Mouse (Mus musculus) limb, embryonic 14.5 days (tissue): ENCODE data around the gene Nxph2. TPM values are rescaled to one million over a fixed set of nuclear protein-coding genes. Genes with fewer than 3 reads are reported as not detected.
"Not testable (repeated sequence)": the region's sequence is repeated elsewhere in the genome, so short reads cannot be mapped to it uniquely, and the experiment has no call there.

Source experiments
- ATAC-seq: fragments of 200-750 bp; cut with Nextera tagmentation; 2 replicates; pipeline ENCODE4 v1.8.0; 2017; ENCODE audit warnings: low read depth, moderate number of reproducible peaks, moderate TSS enrichment; ENCODE audit not compliant: low FRiP score
- DNase-seq: peaks from one replicate; pipeline ENCODE4 v3.0.0-alpha.2; 2015; ENCODE audit warnings: low spot score
- H3K27ac ChIP-seq: fragments of 300-500 bp; sonication (generic); replicated peaks from 2 replicates; pipeline ENCODE4 v1.5.1; 2014; ENCODE audit warnings: low read depth, mild to moderate bottlenecking, low read length, moderate library complexity, mixed read lengths
- H3K27me3 ChIP-seq: fragments of 300-500 bp; sonication (generic); 2 replicates; pipeline ENCODE4 v1.6.1; 2014; ENCODE audit warnings: low read length, mixed read lengths; ENCODE audit not compliant: control insufficient read depth, insufficient read depth
- H3K36me3 ChIP-seq: fragments of 300-500 bp; sonication (generic); 2 replicates; pipeline ENCODE4 v1.6.1; 2014; ENCODE audit warnings: mild to moderate bottlenecking, low read length, moderate library complexity, mixed read lengths; ENCODE audit not compliant: control insufficient read depth, insufficient read depth
- H3K4me1 ChIP-seq: fragments of 300-500 bp; sonication (generic); 2 replicates; pipeline ENCODE4 v1.6.1; 2014; ENCODE audit warnings: antibody characterized with exemption, low read length, mixed read lengths; ENCODE audit not compliant: control insufficient read depth, insufficient read depth
- H3K4me2 ChIP-seq: fragments of 300-500 bp; sonication (generic); replicated peaks from 2 replicates; pipeline ENCODE4 v1.6.1; 2014; ENCODE audit warnings: low read depth, mild to moderate bottlenecking, low read length, moderate library complexity; ENCODE audit not compliant: severe bottlenecking
- H3K4me3 ChIP-seq: fragments of 300-500 bp; sonication (generic); replicated peaks from 2 replicates; pipeline ENCODE4 v1.5.1; 2014; ENCODE audit warnings: low read length
- H3K9ac ChIP-seq: fragments of 300-500 bp; sonication (generic); 2 replicates; pipeline ENCODE4 v1.6.1; 2014; ENCODE audit warnings: mild to moderate bottlenecking, low read depth, low read length, moderate library complexity; ENCODE audit not compliant: severe bottlenecking
- H3K9me3 ChIP-seq: fragments of 300-500 bp; sonication (generic); 2 replicates; pipeline ENCODE4 v1.6.1; 2016; ENCODE audit warnings: low read length; ENCODE audit not compliant: control insufficient read depth
- POLR2A ChIP-seq: fragments of 200-500 bp; IDR thresholded peaks from 2 replicates; pipeline ENCODE4 v1.8.0; 2012; ENCODE audit warnings: inconsistent platforms, mild to moderate bottlenecking, moderate library complexity, borderline replicate concordance; ENCODE audit not compliant: insufficient read depth, insufficient read length; ENCODE audit errors: extremely low read depth
- WGBS: fragments of 180-500 bp; shearing (Covaris S2); extraction: QIAGEN DNeasy Blood & Tissue Kit; methylation state at CpG from one replicate; pipeline ENCODE4 v1.1.7; 2014; 5-methylcytosine and 5-hydroxymethylcytosine counted together
- polyA plus RNA-seq, 2 experiments: library from polyadenylated mRNA; depleted of rRNA in 1 of 2; stranded (reverse) in 1 of 2; unstranded in 1 of 2; fragments of >200 nt; fragmentation: Nextera tagmentation in 1 of 2; extraction: Ambion mirVana in 1 of 2; gene quantifications; 2 replicates each; pipeline versions ENCODE4 v1.2.1 to v1.2.3; 2012 to 2014

Gene Nxph2
- polyA plus RNA-seq (2012; rRNA removed) (0.04 and 0.13 TPM in 2 replicates), polyA plus RNA-seq (2014; fragmentation: Nextera tagmentation; extraction: Ambion mirVana) (not detected in 2 replicates)

GRCm38 (mm10) chr2:23320746-23321585, at the start of gene Nxph2:
Gene Nxph2, plus strand, starts transcription at chr2:23321246.
- Histone ChIP-seq H3K4me1 (no peaks in the 10 kb centered on the region), H3K9me3 (no peaks in the 10 kb centered on the region), H3K4me3 (peak within 1 kb of the TSS; percentile 25), H3K27ac (no peak within 1 kb of the TSS), H3K9ac (no peak within 1 kb of the TSS; the same call in 1 of the 2 replicates), H3K4me2 (peak within 1 kb of the TSS; percentile 42), H3K36me3 (no peaks in the 10 kb centered on the region), H3K27me3 (no peaks in the 10 kb centered on the region)
- WGBS, result 2% methylated on average over 31 of the region's 31 CpGs
- no peak for ATAC-seq
- DNase-seq, result no peak
- no peak for TF ChIP-seq POLR2A

GRCm38 (mm10) chr2:23290991-23291390, 30.1 kb upstream of the Nxph2 start:
- not testable (repeated sequence) for H3K27me3 ChIP-seq, H3K4me2 ChIP-seq, H3K27ac ChIP-seq, H3K4me1 ChIP-seq, ATAC-seq, H3K9ac ChIP-seq, H3K4me3 ChIP-seq, H3K36me3 ChIP-seq, H3K9me3 ChIP-seq
- DNase-seq, result peak; percentile 50
- WGBS, result 50% methylated on average over 19 of the region's 19 CpGs

GRCm38 (mm10) chr2:23314869-23315268, 6.2 kb upstream of the Nxph2 start:
- 3% methylated on average over 1 of the region's 1 CpGs for WGBS
- no peak overlapping the region for H3K4me2 ChIP-seq
- ATAC-seq (no peak), DNase-seq (no peak)
- no peaks in the 10 kb centered on the region for H3K4me1 ChIP-seq
- H3K36me3 ChIP-seq, result no peaks in the 10 kb centered on the region
- no peak overlapping the region for H3K27ac ChIP-seq
- H3K9ac ChIP-seq, result no peak overlapping the region
- no peak overlapping the region for H3K4me3 ChIP-seq
- no peaks in the 10 kb centered on the region for H3K9me3 ChIP-seq
- no peak for TF ChIP-seq POLR2A
- no peaks in the 10 kb centered on the region for H3K27me3 ChIP-seq

Other genes with a start within 250 kb of the Nxph2 start
- gene Mastl, start 165.2 kb upstream of the Nxph2 start, polyA plus RNA-seq (2012; rRNA removed), result 4.1 and 5.5 TPM in 2 replicates
- gene Mastl, start 165.2 kb upstream of the Nxph2 start, polyA plus RNA-seq (2014; fragmentation: Nextera tagmentation; extraction: Ambion mirVana), result 7.7 and 8.4 TPM in 2 replicates
- gene Yme1l1, start 164.9 kb upstream of the Nxph2 start, polyA plus RNA-seq (2012; rRNA removed), result 34.9 and 45.5 TPM in 2 replicates
- gene Yme1l1, start 164.9 kb upstream of the Nxph2 start, polyA plus RNA-seq (2014; fragmentation: Nextera tagmentation; extraction: Ambion mirVana), result 80.2 and 85.9 TPM in 2 replicates
- not detected in 2 replicates for gene 4931423N10Rik, start 113.8 kb upstream of the Nxph2 start, polyA plus RNA-seq (2012; rRNA removed)
- gene 4931423N10Rik, start 113.8 kb upstream of the Nxph2 start, polyA plus RNA-seq (2014; fragmentation: Nextera tagmentation; extraction: Ambion mirVana), result 0.11 TPM in 1 of 2 replicates, not detected in the other